Mouse (Mus musculus): ENCODE data around the gene Cdc20. TPM values are rescaled to one million over a fixed set of nuclear protein-coding genes. Genes with fewer than 3 reads are reported as not detected.

Gene Cdc20
- polyA plus RNA-seq, 1 experiment from 2014 or later: 298 TPM

GRCm38 (mm10) chr4:118395289-118395688, 41.9 kb downstream of the Cdc20 start:
- Histone ChIP-seq H3K27me3 (ENCODE audit: control insufficient read depth, insufficient read depth, low read length) (no peaks in the 10 kb centered on the region), H3K9me3 (replicated peaks; ENCODE audit: control insufficient read depth, low read length) (no peaks in the 10 kb centered on the region), H3K9ac (replicated peaks; ENCODE audit: low read length) (no peak overlapping the region), H3K4me2 (ENCODE audit: low read depth, low read length) (no peak overlapping the region), H3K27ac (replicated peaks; ENCODE audit: low read depth, low read length) (no peak overlapping the region), H3K4me3 (ENCODE audit: low read depth, low read length) (no peak overlapping the region), H3K4me1 (ENCODE audit: control insufficient read depth, insufficient read depth, low read length) (no peaks in the 10 kb centered on the region), H3K36me3 (replicated peaks; ENCODE audit: control insufficient read depth, insufficient read depth, low read depth, low read length) (peaks cover 8% of the 10 kb centered on the region)
- ATAC-seq (replicated peaks; ENCODE audit: insufficient number of reproducible peaks, low FRiP score, low TSS enrichment, low read depth) (no peak), DNase-seq (ENCODE audit: low spot score) (no peak)
- WGBS: 88% methylated on average over 4 of the region's 4 CpGs

- Histone ChIP-seq H3K4me3 (ENCODE audit: low read depth, low read length) (no peak overlapping the region), H3K4me2 (ENCODE audit: low read depth, low read length) (no peak overlapping the region), H3K27me3 (ENCODE audit: control insufficient read depth, insufficient read depth, low read length) (no peaks in the 10 kb centered on the region), H3K9me3 (replicated peaks; ENCODE audit: control insufficient read depth, low read length) (no peaks in the 10 kb centered on the region), H3K36me3 (replicated peaks; ENCODE audit: control insufficient read depth, insufficient read depth, low read depth, low read length) (peaks cover 8% of the 10 kb centered on the region), H3K4me1 (ENCODE audit: control insufficient read depth, insufficient read depth, low read length) (no peaks in the 10 kb centered on the region), H3K9ac (replicated peaks; ENCODE audit: low read length) (no peak overlapping the region), H3K27ac (replicated peaks; ENCODE audit: low read depth, low read length) (no peak overlapping the region)
- DNase-seq (ENCODE audit: low spot score) (no peak), ATAC-seq (replicated peaks; ENCODE audit: insufficient number of reproducible peaks, low FRiP score, low TSS enrichment, low read depth) (no peak)
- WGBS: 92% methylated on average over 6 of the region's 6 CpGs
These were observed 42.6 kb downstream of the Cdc20 start for GRCm38 (mm10) chr4:118394505-118394904.

- Histone ChIP-seq H3K27ac (replicated peaks; ENCODE audit: low read depth, low read length) (no peak overlapping the region), H3K9ac (replicated peaks; ENCODE audit: low read length) (no peak overlapping the region), H3K9me3 (replicated peaks; ENCODE audit: control insufficient read depth, low read length) (no peaks in the 10 kb centered on the region), H3K27me3 (ENCODE audit: control insufficient read depth, insufficient read depth, low read length) (no peaks in the 10 kb centered on the region), H3K36me3 (replicated peaks; ENCODE audit: control insufficient read depth, insufficient read depth, low read depth, low read length) (peaks cover 9% of the 10 kb centered on the region), H3K4me2 (ENCODE audit: low read depth, low read length) (no peak overlapping the region), H3K4me1 (ENCODE audit: control insufficient read depth, insufficient read depth, low read length) (no peaks in the 10 kb centered on the region), H3K4me3 (ENCODE audit: low read depth, low read length) (no peak overlapping the region)
- DNase-seq (ENCODE audit: low spot score): no peak
- no peak for ATAC-seq (replicated peaks; ENCODE audit: insufficient number of reproducible peaks, low FRiP score, low TSS enrichment, low read depth)
- WGBS: 91% methylated on average over 11 of the region's 11 CpGs
These were observed 47.0 kb downstream of the Cdc20 start for GRCm38 (mm10) chr4:118390146-118390545.

GRCm38 (mm10) chr4:118387316-118387715, 49.8 kb downstream of the Cdc20 start:
- H3K4me2 ChIP-seq (ENCODE audit: low read depth, low read length): no peak overlapping the region
- no peaks in the 10 kb centered on the region for H3K4me1 ChIP-seq (ENCODE audit: control insufficient read depth, insufficient read depth, low read length)
- H3K4me3 ChIP-seq (ENCODE audit: low read depth, low read length): no peak overlapping the region
- H3K27me3 ChIP-seq (ENCODE audit: control insufficient read depth, insufficient read depth, low read length): no peaks in the 10 kb centered on the region
- H3K36me3 ChIP-seq (replicated peaks; ENCODE audit: control insufficient read depth, insufficient read depth, low read depth, low read length): peaks cover 14% of the 10 kb centered on the region
- H3K27ac ChIP-seq (replicated peaks; ENCODE audit: low read depth, low read length): no peak overlapping the region
- no peak overlapping the region for H3K9ac ChIP-seq (replicated peaks; ENCODE audit: low read length)
- ATAC-seq (replicated peaks; ENCODE audit: insufficient number of reproducible peaks, low FRiP score, low TSS enrichment, low read depth): no peak
- DNase-seq (ENCODE audit: low spot score): no peak
- no peaks in the 10 kb centered on the region for H3K9me3 ChIP-seq (replicated peaks; ENCODE audit: control insufficient read depth, low read length)
- 97% methylated on average over 8 of the region's 8 CpGs for WGBS

- DNase-seq (ENCODE audit: low spot score): no peak
- no peak for ATAC-seq (replicated peaks; ENCODE audit: insufficient number of reproducible peaks, low FRiP score, low TSS enrichment, low read depth)
- WGBS: 94% methylated on average over 7 of the region's 7 CpGs
- H3K9ac ChIP-seq (replicated peaks; ENCODE audit: low read length): no peak overlapping the region
- no peaks in the 10 kb centered on the region for H3K4me1 ChIP-seq (ENCODE audit: control insufficient read depth, insufficient read depth, low read length)
- H3K4me3 ChIP-seq (ENCODE audit: low read depth, low read length): no peak overlapping the region
- no peak overlapping the region for H3K27ac ChIP-seq (replicated peaks; ENCODE audit: low read depth, low read length)
- no peaks in the 10 kb centered on the region for H3K27me3 ChIP-seq (ENCODE audit: control insufficient read depth, insufficient read depth, low read length)
- peaks cover 14% of the 10 kb centered on the region for H3K36me3 ChIP-seq (replicated peaks; ENCODE audit: control insufficient read depth, insufficient read depth, low read depth, low read length)
- H3K9me3 ChIP-seq (replicated peaks; ENCODE audit: control insufficient read depth, low read length): no peaks in the 10 kb centered on the region
- no peak overlapping the region for H3K4me2 ChIP-seq (ENCODE audit: low read depth, low read length)
These were observed 53.9 kb downstream of the Cdc20 start for GRCm38 (mm10) chr4:118383271-118383670.

Other genes starting within 250 kb of the Cdc20 start
- 46.3 and 53.5 TPM in 2 replicates for gene Ptprf, start 145.9 kb downstream of the Cdc20 start, polyA plus RNA-seq (2014; fragmentation: Nextera tagmentation; extraction: Ambion mirVana)
- 6.8 and 7.0 TPM in 2 replicates for gene Szt2, start 28.1 kb downstream of the Cdc20 start, polyA plus RNA-seq (2014; fragmentation: Nextera tagmentation; extraction: Ambion mirVana)
- gene Med8, start 28.0 kb downstream of the Cdc20 start, polyA plus RNA-seq (2014; fragmentation: Nextera tagmentation; extraction: Ambion mirVana): 141 and 167 TPM in 2 replicates
- gene Elovl1, start 9.3 kb downstream of the Cdc20 start, polyA plus RNA-seq (2014; fragmentation: Nextera tagmentation; extraction: Ambion mirVana): 38.6 and 43.5 TPM in 2 replicates
- gene Mpl, start 20.2 kb upstream of the Cdc20 start, polyA plus RNA-seq (2014; fragmentation: Nextera tagmentation; extraction: Ambion mirVana): 1.2 and 1.4 TPM in 2 replicates
- gene Tie1, start 52.7 kb upstream of the Cdc20 start, polyA plus RNA-seq (2014; fragmentation: Nextera tagmentation; extraction: Ambion mirVana): 8.9 and 11.8 TPM in 2 replicates
- gene 2610528J11Rik, start 89.6 kb upstream of the Cdc20 start, polyA plus RNA-seq (2014; fragmentation: Nextera tagmentation; extraction: Ambion mirVana): 2.5 and 3.1 TPM in 2 replicates
- 0.90 and 1.4 TPM in 2 replicates for gene Tmem125, start 106.7 kb upstream of the Cdc20 start, polyA plus RNA-seq (2014; fragmentation: Nextera tagmentation; extraction: Ambion mirVana)
- gene Cfap57, start 183.4 kb upstream of the Cdc20 start, polyA plus RNA-seq (2014; fragmentation: Nextera tagmentation; extraction: Ambion mirVana): 0.42 and 0.79 TPM in 2 replicates
- 180 and 191 TPM in 2 replicates for gene Ebna1bp2, start 183.4 kb upstream of the Cdc20 start, polyA plus RNA-seq (2014; fragmentation: Nextera tagmentation; extraction: Ambion mirVana)
- not detected in 2 replicates for gene Olfr62, start 221.6 kb upstream of the Cdc20 start, polyA plus RNA-seq (2014; fragmentation: Nextera tagmentation; extraction: Ambion mirVana)

Data from embryonic facial prominence, embryonic 11.5 days (tissue).